Mouse (Mus musculus) spleen, adult 2 months (tissue): Measurements from ENCODE around the gene Rab3c.

ENCODE experiments used
- CTCF ChIP-seq: fragments of 200-500 bp; IDR thresholded peaks from 2 replicates; pipeline ENCODE4 v1.5.1; 2011; ENCODE audit warnings: mild to moderate bottlenecking, inconsistent platforms; ENCODE audit not compliant: insufficient read depth, insufficient read length, insufficient replicate concordance; ENCODE audit errors: extremely low read depth
- POLR2A ChIP-seq: fragments of 200-500 bp; IDR thresholded peaks from 2 replicates; pipeline ENCODE4 v1.6.1; 2011; ENCODE audit warnings: low read depth, low read length, inconsistent platforms

DNA sequence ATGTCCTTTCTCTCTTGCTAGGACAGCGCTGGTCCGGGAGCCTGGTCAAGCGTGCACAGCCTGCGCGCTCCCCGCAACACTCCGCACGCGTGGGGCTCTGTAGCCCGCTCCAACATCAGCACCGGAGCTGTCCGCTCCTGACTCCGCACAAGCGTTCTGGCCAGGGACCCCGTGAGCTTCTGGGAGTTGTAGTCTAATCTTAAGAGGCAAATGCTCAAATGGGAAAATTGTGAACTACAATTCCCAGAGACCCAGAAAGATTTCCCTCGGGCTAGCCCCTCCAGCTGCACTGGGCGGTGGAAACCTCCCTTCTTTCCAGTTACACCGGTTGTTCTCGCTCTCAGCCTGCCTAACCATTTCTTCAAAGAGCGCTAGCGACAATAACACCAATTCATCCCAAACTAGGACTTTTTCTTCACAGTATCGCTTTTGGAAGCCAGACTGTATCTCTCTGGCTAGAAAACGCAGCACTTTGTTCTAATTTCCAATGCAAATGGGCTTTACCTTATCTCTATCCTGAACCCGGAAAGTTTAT lies 701 bp downstream of the Rab3c start:
- no peak for TF ChIP-seq CTCF
- TF ChIP-seq POLR2A = no peak
